Mouse (Mus musculus) gastrocnemius, postnatal 14 days (tissue): Measurements from ENCODE around the gene Slc6a12. TPM values are rescaled to one million over a fixed set of nuclear protein-coding genes. Genes with fewer than 3 reads are reported as not detected.
A peak's percentile ranks its signal among the peaks of the same experiment; 100 is the strongest.

Experiments
- DNase-seq: peaks from one replicate; pipeline ENCODE4 v3.0.0; 2021; ENCODE audit warnings: mixed read lengths
- intact Hi-C: fragments of 180-260 bp; cut with DNase I; formaldehyde crosslinking; loops from one replicate; pipeline ENCODE4 v1.15.1; 2025; ENCODE audit warnings: low total_unique reads
- long read RNA-seq, 2 experiments: library from polyadenylated mRNA; stranded (forward); transcript quantifications; one replicate each; pipeline ENCODE4 v2.0.0; 2021
- total RNA-seq, 2 experiments: library from RNA; stranded (reverse); gene quantifications; 2 replicates each; pipeline ENCODE4 v1.2.3; 2021

The Slc6a12 gene
- total RNA-seq, result under 1 TPM; 0.29 to 0.69 TPM
- long read RNA-seq, experiment 1, result 0 reads
- long read RNA-seq, experiment 2, partial matches to known transcripts, result 1 of 1 reads
- long read RNA-seq, experiment 2, other reads (novel, unspliced or antisense), result 0 of 1 reads

GRCm38 (mm10) chr6:121343026-121343770 is at the start of gene Slc6a12:
Gene Slc6a12 (plus strand): TSS chr6:121343076.
- DNase-seq, result no peak
- intact Hi-C loops, result loop anchor here (5.0 kb wide), 1 partner anchor 189 kb away; no protein-coding TSS in a partner anchor

- no peak for DNase-seq
- intact Hi-C loops, result no loop called here
Observed at GRCm38 (mm10) chr6:121299317-121299716, 43.6 kb upstream of the Slc6a12 start.

GRCm38 (mm10) chr6:121299954-121300353 is 42.9 kb upstream of the Slc6a12 start, which contains the start of gene Slc6a13:
Gene Slc6a13 (plus strand): TSS chr6:121300227.
- intact Hi-C loops, result no loop called here

GRCm38 (mm10) chr6:121300504-121300903 is 42.4 kb upstream of the Slc6a12 start:
- DNase-seq, result no peak

More at GRCm38 (mm10) chr6:121299954-121300353, 42.9 kb upstream of the Slc6a12 start, which contains the start of gene Slc6a13:
- peak; percentile 61 for DNase-seq

GRCm38 (mm10) chr6:121303466-121304220 is 39.2 kb upstream of the Slc6a12 start:
- no peak for DNase-seq
- intact Hi-C loops, result no loop called here

More at GRCm38 (mm10) chr6:121300504-121300903, 42.4 kb upstream of the Slc6a12 start:
- intact Hi-C loops, result no loop called here

GRCm38 (mm10) chr6:121304630-121305029 is 38.2 kb upstream of the Slc6a12 start:
- intact Hi-C loops, result no loop called here
- no peak for DNase-seq

- no peak for DNase-seq
- intact Hi-C loops, result no loop called here
Observed at GRCm38 (mm10) chr6:121305571-121305970, 37.3 kb upstream of the Slc6a12 start.

- no peak for DNase-seq
- intact Hi-C loops, result no loop called here
Observed at GRCm38 (mm10) chr6:121310984-121311383, 31.9 kb upstream of the Slc6a12 start.

GRCm38 (mm10) chr6:121319099-121319498 is 23.8 kb upstream of the Slc6a12 start:
- DNase-seq, result no peak
- intact Hi-C loops, result no loop called here

GRCm38 (mm10) chr6:121322381-121323110 is 20.3 kb upstream of the Slc6a12 start:
- intact Hi-C loops, result no loop called here
- DNase-seq, result no peak

- no peak for DNase-seq
- intact Hi-C loops, result no loop called here
Observed at GRCm38 (mm10) chr6:121325298-121325697, 17.6 kb upstream of the Slc6a12 start.

- intact Hi-C loops, result no loop called here
- DNase-seq, result peak; percentile 53
Observed at GRCm38 (mm10) chr6:121325740-121326139, 17.1 kb upstream of the Slc6a12 start.

GRCm38 (mm10) chr6:121326486-121327069 is 16.3 kb upstream of the Slc6a12 start:
- peak; percentile 41 for DNase-seq
- intact Hi-C loops, result no loop called here

GRCm38 (mm10) chr6:121328417-121328884 is 14.4 kb upstream of the Slc6a12 start:
- intact Hi-C loops, result no loop called here
- peak; percentile 61 for DNase-seq

- no peak for DNase-seq
- intact Hi-C loops, result loop anchor here (10.0 kb wide), 1 partner anchor 55 kb away; no protein-coding TSS in a partner anchor
Observed at GRCm38 (mm10) chr6:121329848-121330508, 12.9 kb upstream of the Slc6a12 start.

GRCm38 (mm10) chr6:121335841-121336240 is 7.0 kb upstream of the Slc6a12 start:
- intact Hi-C loops, result loop anchor here (10.0 kb wide), 1 partner anchor 61 kb away; no protein-coding TSS in a partner anchor

GRCm38 (mm10) chr6:121336558-121336957 is 6.3 kb upstream of the Slc6a12 start:
- intact Hi-C loops, result loop anchor here (10.0 kb wide), 1 partner anchor 62 kb away; no protein-coding TSS in a partner anchor
- no peak for DNase-seq

More at GRCm38 (mm10) chr6:121335841-121336240, 7.0 kb upstream of the Slc6a12 start:
- no peak for DNase-seq

GRCm38 (mm10) chr6:121337229-121337628 is 5.6 kb upstream of the Slc6a12 start:
- no peak for DNase-seq
- intact Hi-C loops, result loop anchor here (10.0 kb wide), 1 partner anchor 62 kb away; no protein-coding TSS in a partner anchor
